Mouse (Mus musculus) left cerebral cortex, postnatal 4 days (tissue): ENCODE measurements at regions not wholly inside any gene's neighbourhood (a gene's known extent, or its start where the extent isn't known, plus 50 kb on each side); places are given as distances from the start of the nearest gene placed in this dataset.
"Not testable (repeated sequence)": the region's sequence is repeated elsewhere in the genome, so short reads cannot be mapped to it uniquely, and the experiment has no call there.

Experiments
- DNase-seq: peaks from one replicate; pipeline ENCODE4 v3.0.0-alpha.2; 2022
- intact Hi-C: fragments of 180-260 bp; cut with DNase I; formaldehyde crosslinking; loops from one replicate; pipeline ENCODE4 v1.15.1; 2025

GRCm38 (mm10) chr3:155962496-155962895 is 599.1 kb upstream of the Negr1 start:
- intact Hi-C loops, result not testable (repeated sequence)

DNA sequence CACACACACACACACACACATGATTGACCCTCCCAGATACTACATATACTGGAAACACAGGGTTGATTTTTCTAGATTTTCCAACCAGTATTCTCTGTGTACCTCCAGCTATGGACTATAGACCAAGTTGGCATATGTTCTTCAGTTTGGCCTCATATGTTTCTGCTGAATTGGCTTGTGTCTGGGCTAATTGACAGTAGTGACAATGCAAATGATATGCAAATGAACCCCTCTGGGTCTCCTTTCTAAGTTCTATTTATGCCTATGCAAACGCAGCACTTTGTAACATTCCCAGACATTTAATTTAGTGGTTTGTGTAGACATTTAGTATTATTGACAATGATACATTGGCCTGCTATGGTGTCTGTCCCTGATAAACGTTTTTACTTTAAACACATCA is 582.0 kb upstream of the Negr1 start:
- intact Hi-C loops, result no loop called here
- no peak for DNase-seq

More at GRCm38 (mm10) chr3:155962496-155962895, 599.1 kb upstream of the Negr1 start:
- DNase-seq, result peak; percentile 1

- DNase-seq, result no peak
- intact Hi-C loops, result no loop called here
These were observed 567.5 kb upstream of the Negr1 start for GRCm38 (mm10) chr3:155994044-155994443.

GRCm38 (mm10) chr3:156017676-156018230 is 543.8 kb upstream of the Negr1 start:
- no peak for DNase-seq
- intact Hi-C loops, result no loop called here

DNA sequence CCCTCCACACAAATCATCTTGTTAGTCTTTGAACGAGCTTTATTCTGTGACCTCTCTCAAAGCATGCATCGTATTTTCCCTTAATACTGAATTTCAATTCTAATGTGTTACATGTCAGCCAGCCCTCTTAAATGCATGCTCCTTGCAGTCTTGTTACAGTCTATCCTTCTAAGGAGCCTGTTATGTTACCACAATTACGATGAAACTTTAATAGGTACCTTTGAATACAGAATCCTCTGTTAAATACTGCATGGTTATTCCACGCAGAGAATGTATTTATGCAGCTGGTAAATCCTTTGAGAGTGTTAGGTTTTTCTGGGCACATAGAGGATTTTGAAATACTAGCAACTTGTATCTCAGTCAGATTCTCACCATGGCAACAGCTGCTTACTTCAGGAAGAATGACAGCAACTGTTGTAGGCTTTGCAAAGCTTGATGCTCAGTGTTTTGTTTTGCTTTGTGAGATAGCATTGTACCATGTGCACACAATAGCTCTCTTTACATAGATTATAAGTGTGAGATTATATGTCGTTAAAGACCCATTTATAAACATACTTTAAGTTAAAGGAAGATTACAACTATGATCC is 532.9 kb upstream of the Negr1 start:
- intact Hi-C loops, result no loop called here

DNA sequence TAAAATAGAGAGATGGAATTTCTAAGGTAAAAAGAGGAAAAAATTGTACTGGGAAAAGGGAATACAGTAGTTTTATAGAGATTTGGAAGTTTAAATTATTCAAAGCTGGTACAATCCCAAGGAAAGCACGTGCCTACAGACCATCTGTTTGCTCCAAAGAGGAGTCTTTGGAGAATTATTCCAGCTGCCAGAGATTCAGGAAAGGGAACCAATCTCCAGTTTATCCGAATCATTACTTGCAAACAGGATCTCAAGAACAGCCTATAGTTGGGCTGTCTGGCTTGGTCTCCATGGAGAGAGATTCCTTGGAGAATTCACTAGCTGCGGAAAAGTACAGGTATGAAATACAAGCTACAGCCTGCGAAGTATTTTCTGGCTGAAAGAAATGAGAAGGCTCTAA is 491.3 kb upstream of the Negr1 start:
- intact Hi-C loops, result no loop called here
- no peak for DNase-seq

More for the DNA sequence above, 532.9 kb upstream of the Negr1 start:
- no peak for DNase-seq

DNA sequence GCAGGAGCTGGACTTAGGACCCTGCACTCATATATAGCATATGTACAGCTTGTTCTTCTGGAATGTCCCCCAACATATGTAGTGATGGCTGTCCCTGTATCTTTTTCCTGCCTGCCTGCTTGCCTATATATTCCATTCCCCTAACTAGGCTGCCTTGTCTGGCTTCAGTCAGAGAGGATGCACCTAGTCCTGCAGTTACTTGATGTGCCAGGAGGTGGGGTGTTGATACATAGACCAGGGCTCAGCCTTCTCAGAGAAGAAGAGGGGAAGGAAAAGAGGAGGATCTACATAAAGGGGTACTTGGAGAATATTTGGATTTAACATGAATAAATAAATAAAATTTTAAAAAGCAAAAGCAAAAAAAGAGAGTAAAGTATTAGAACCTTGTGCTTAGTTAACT is 479.3 kb upstream of the Negr1 start:
- DNase-seq, result peak; percentile 2
- intact Hi-C loops, result no loop called here

DNA sequence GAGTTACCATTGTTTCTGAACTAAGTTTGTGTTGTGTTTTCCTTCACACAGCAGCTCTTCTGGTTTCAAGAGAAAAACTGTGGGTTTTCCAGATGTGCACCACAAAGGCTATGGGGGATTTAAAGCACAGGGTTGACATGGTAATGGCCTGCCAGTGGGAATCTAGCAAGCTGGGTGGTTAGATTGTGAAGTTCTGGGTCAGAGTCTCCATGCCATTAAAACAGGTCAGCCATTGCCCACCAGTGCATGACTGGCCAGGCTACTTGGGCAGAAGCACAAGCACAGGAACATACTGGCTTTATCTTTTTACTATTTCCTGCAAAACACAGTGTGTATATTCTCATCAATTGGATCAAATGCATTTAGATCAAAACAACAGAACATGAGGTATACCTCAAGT is 467.9 kb upstream of the Negr1 start:
- intact Hi-C loops, result no loop called here
- DNase-seq, result no peak

- no peak for DNase-seq
- intact Hi-C loops, result no loop called here
These were observed 466.6 kb upstream of the Negr1 start for GRCm38 (mm10) chr3:156094990-156095389.

DNA sequence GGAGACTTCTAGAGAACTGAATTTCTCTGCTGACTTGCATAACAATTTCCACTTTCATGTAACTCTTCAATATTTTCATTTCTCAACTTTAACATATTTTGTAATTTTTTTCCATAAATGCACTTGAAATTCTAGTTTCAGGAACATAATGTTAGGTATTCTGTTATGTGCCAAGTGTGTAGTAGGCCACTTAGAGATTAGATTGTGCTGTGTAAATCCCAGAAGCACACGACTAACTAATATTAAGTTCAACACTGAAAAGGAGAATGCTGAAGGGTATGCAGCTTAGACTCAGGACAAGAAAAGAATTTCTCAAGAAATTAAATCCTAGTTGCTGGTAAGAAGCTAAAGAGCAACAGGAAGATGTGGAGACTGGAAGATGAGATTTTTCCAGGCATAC is 455.8 kb upstream of the Negr1 start:
- intact Hi-C loops, result no loop called here
- DNase-seq, result no peak

- no peak for DNase-seq
- intact Hi-C loops, result no loop called here
These were observed 441.3 kb upstream of the Negr1 start for GRCm38 (mm10) chr3:156120341-156120740.

GRCm38 (mm10) chr3:156131598-156131997 is 430.0 kb upstream of the Negr1 start:
- intact Hi-C loops, result no loop called here

DNA sequence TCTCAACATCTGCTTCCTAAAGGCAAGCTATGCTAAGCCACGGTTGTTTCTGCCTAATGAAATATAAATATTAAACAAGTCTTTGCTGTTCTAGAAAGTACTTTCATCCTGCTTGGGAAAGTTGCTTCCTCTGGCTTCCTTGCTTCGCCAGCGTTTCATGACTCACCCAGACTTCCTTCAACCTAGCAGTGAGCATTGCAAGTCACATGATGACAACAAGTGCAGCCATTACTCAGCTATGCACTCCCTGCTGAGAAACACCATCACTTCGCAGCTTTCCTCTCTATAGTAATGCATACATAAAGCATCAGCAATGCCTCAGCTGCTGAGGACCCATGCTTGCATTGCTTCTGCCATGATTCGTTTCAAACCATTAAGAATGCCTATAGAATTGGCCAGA is 420.2 kb upstream of the Negr1 start:
- intact Hi-C loops, result no loop called here
- DNase-seq, result no peak

More at GRCm38 (mm10) chr3:156131598-156131997, 430.0 kb upstream of the Negr1 start:
- no peak for DNase-seq

DNA sequence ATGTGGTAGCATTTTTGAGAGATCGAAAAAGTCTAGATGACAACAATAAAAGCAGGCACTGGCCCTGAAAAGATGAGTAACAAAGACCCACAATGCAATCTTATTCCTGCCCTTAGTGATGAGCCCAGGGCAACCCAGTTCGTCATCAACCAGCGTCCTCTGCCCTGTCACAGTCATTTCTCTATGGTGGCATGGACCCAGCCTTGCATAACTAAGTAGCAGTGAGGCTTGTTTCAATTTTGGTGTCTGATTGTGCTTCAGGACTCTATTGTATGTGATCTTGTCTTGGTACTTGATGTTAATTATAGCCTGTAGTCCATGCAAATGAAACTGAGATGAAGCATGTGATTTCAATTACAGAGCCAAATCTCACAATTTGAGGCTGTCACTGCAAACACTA is 412.3 kb upstream of the Negr1 start:
- DNase-seq, result no peak
- intact Hi-C loops, result no loop called here

GRCm38 (mm10) chr3:156170076-156170475 is 391.5 kb upstream of the Negr1 start:
- no peak for DNase-seq
- intact Hi-C loops, result no loop called here

- intact Hi-C loops, result no loop called here
- no peak for DNase-seq
These were observed 362.9 kb upstream of the Negr1 start for GRCm38 (mm10) chr3:156198688-156199087.

- intact Hi-C loops, result no loop called here
- no peak for DNase-seq
These were observed 361.7 kb upstream of the Negr1 start for GRCm38 (mm10) chr3:156199749-156200467.

DNA sequence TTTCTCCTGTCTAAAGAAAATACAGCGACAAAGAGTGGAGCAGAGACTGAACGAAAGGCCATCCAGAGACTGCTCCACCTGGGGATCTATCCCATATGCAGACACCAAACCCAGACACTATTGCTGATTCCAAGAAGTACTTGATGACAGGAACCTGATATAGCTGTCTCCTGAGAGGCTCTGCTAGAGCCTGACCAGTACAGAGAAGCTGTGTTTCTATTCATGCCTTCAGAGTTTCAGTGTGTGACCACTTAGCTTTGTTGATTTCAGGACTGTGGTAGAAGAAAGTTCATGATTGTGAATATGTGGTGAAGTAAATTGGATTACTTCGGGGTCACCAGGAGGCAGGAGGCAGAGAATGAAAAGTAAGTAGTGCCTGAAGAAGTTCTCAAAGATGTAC is 356.3 kb upstream of the Negr1 start:
- DNase-seq, result no peak
- intact Hi-C loops, result no loop called here

DNA sequence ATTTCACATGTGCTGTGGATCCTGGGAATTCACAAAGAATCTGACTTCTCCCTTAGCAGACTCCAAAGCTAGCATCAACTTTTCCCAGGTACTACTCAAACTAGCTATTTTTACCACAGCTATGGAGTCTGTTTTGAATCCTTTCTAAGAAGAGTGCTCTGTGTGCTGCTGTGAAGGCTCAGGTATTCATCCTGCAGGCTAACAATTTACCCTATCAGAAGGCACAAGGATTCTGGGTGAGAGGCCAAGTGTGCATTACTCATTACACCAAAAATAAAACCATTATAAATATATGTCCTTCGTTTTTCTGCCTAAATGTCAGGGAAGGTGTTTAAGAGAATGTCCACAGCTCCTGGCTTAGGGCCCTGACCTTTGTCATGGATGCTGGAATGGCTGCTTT is 353.2 kb upstream of the Negr1 start:
- DNase-seq, result no peak
- intact Hi-C loops, result no loop called here

DNA sequence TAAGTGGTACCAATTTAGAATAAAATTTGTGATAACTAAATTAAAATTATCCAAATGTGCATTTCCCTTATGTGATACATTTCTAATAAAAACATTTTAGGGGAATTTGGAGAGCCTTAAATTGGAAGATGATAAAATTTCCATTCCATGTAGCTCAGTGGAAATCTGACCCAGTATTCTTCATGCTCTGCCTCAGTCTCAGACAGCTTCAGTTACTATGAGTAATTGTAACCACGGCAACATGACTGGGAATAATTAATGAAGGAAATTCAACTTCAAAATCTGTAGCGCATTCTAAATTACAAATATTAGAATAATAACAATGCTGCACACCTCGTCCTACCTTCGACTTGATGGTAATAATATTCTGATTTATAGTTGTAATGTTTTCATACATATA is 350.8 kb upstream of the Negr1 start:
- intact Hi-C loops, result no loop called here

GRCm38 (mm10) chr3:156214823-156215222 is 346.8 kb upstream of the Negr1 start:
- no peak for DNase-seq
- intact Hi-C loops, result no loop called here

More for the DNA sequence above, 350.8 kb upstream of the Negr1 start:
- DNase-seq, result no peak

DNA sequence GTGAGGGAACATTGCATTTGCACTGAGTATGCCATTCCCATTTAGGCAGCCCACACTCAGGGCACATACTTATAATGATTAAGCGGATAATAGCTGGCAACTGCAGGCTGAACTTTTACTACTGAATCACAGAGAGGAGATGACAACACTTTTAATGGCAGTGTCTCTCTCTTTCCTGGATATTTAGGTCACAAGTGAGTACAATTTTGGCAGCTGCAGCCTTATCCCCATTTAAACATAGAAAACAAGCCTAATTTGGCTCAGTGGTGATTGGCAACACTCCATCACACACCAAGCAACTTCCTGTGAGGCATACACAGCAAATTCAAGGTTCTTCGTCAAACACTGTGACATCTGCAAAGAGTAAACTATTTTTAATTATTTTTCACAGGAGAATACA is 329.5 kb upstream of the Negr1 start:
- DNase-seq, result no peak
- intact Hi-C loops, result no loop called here
